Mouse (Mus musculus) thymus, adult 18-20 months (tissue): Measurements from ENCODE around the gene Slc13a3.

ENCODE experiments used
- DNase-seq, 2 experiments: peaks; one replicate each; pipeline ENCODE4 v3.0.0; 2022; ENCODE audit warnings: mixed read lengths in 2 of 2

The Slc13a3 gene

DNA sequence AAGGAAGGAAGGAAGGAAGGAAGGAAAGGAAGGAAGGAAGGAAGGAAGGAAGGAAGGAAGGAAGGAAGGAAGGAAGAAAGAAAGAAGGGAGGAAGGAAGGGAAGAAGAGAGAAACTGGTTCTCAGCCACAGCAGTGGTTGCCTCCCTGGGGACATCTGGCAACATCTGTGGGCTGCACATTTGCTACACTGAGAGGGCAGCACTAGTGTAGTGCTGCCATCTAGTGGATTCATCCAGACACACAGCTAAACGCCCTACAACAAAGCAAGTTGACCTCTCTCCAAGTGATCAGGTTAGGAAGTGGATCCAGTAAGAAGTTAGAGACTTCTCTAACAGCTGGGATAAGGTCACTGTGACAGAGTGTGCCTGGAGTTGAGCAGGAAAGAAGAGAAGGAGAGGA is 112.2 kb downstream of the Slc13a3 start:
- DNase-seq, result no peak
